Mouse (Mus musculus): ENCODE measurements around the gene Rilpl1. TPM values are rescaled to one million over a fixed set of nuclear protein-coding genes. Genes with fewer than 3 reads are reported as not detected.
"Not testable (repeated sequence)": the region's sequence is repeated elsewhere in the genome, so short reads cannot be mapped to it uniquely, and the experiment has no call there.

Gene Rilpl1
- total RNA-seq, 2 experiments from 2014 or later = 18.2 to 23.4 TPM

- no peak for DNase-seq
These were observed 1.5 kb downstream of the Rilpl1 start for GRCm38 (mm10) chr5:124529697-124530096.

- DNase-seq = peak; percentile 30
These were observed 2.0 kb downstream of the Rilpl1 start for GRCm38 (mm10) chr5:124529191-124529651.

- no peak for DNase-seq
These were observed 2.4 kb downstream of the Rilpl1 start for GRCm38 (mm10) chr5:124528791-124529190.

GRCm38 (mm10) chr5:124528351-124528750 is 2.8 kb downstream of the Rilpl1 start:
- DNase-seq = no peak

- DNase-seq = no peak
These were observed 6.2 kb downstream of the Rilpl1 start for GRCm38 (mm10) chr5:124524943-124525342.

- DNase-seq = no peak
These were observed 8.2 kb downstream of the Rilpl1 start for GRCm38 (mm10) chr5:124523032-124523431.

GRCm38 (mm10) chr5:124521588-124521987 is 9.6 kb downstream of the Rilpl1 start:
- DNase-seq = no peak

GRCm38 (mm10) chr5:124518648-124519047 is 12.5 kb downstream of the Rilpl1 start:
- DNase-seq = no peak

- DNase-seq = no peak
These were observed 15.4 kb downstream of the Rilpl1 start for GRCm38 (mm10) chr5:124515789-124516188.

GRCm38 (mm10) chr5:124510536-124511050 is 20.6 kb downstream of the Rilpl1 start:
- no peak for DNase-seq

GRCm38 (mm10) chr5:124509742-124510237 is 21.4 kb downstream of the Rilpl1 start:
- no peak for DNase-seq

GRCm38 (mm10) chr5:124509200-124509599 is 22.0 kb downstream of the Rilpl1 start:
- DNase-seq = no peak

GRCm38 (mm10) chr5:124506731-124507359 is 24.3 kb downstream of the Rilpl1 start:
- DNase-seq = no peak

GRCm38 (mm10) chr5:124505235-124505634 is 26.0 kb downstream of the Rilpl1 start:
- no peak for DNase-seq

- no peak for DNase-seq
These were observed 27.4 kb downstream of the Rilpl1 start for GRCm38 (mm10) chr5:124503742-124504141.

- DNase-seq = no peak
These were observed 29.6 kb downstream of the Rilpl1 start for GRCm38 (mm10) chr5:124501541-124501940.

- no peak for DNase-seq
These were observed 30.6 kb downstream of the Rilpl1 start for GRCm38 (mm10) chr5:124500573-124500972.

GRCm38 (mm10) chr5:124500037-124500436 is 31.2 kb downstream of the Rilpl1 start:
- not testable (repeated sequence) for DNase-seq

- no peak for DNase-seq
These were observed 32.2 kb downstream of the Rilpl1 start for GRCm38 (mm10) chr5:124499001-124499400.

- DNase-seq = peak; percentile 65
These were observed 32.8 kb downstream of the Rilpl1 start for GRCm38 (mm10) chr5:124498221-124498876.

GRCm38 (mm10) chr5:124496614-124497514 is 34.3 kb downstream of the Rilpl1 start:
- no peak for DNase-seq

- DNase-seq = no peak
These were observed 35.6 kb downstream of the Rilpl1 start for GRCm38 (mm10) chr5:124495547-124495946.

Data from adrenal gland, postnatal 10 days (tissue).